Mouse (Mus musculus): ENCODE measurements around the gene Nectin4.

Gene Nectin4

GRCm38 (mm10) chr1:171411492-171411941, 41.6 kb downstream of the Nectin4 start:
- no peak for DNase-seq (ENCODE audit: low spot score in 2 of 2)

- peak; percentile 59 to 63 for DNase-seq (ENCODE audit: low spot score in 2 of 2)
These were observed 42.1 kb downstream of the Nectin4 start for GRCm38 (mm10) chr1:171412001-171412441.

- DNase-seq (ENCODE audit: low spot score in 2 of 2): peak in 1 of 2 experiments; percentile 22
These were observed 42.5 kb downstream of the Nectin4 start for GRCm38 (mm10) chr1:171412446-171412845.

- DNase-seq (ENCODE audit: low spot score in 2 of 2): no peak
These were observed 43.7 kb downstream of the Nectin4 start for GRCm38 (mm10) chr1:171413608-171414007.

- DNase-seq (ENCODE audit: low spot score in 2 of 2): no peak
These were observed 48.8 kb downstream of the Nectin4 start, which contains the start of gene Tstd1 for GRCm38 (mm10) chr1:171418660-171419059. Gene Tstd1, plus strand, starts transcription at chr1:171418872.

- DNase-seq (ENCODE audit: low spot score in 2 of 2): no peak
These were observed 49.5 kb downstream of the Nectin4 start for GRCm38 (mm10) chr1:171419291-171419882.

- no peak for DNase-seq (ENCODE audit: low spot score in 2 of 2)
These were observed 50.0 kb downstream of the Nectin4 start for GRCm38 (mm10) chr1:171419905-171420304.

- DNase-seq (ENCODE audit: low spot score in 2 of 2): no peak
These were observed 52.7 kb downstream of the Nectin4 start for GRCm38 (mm10) chr1:171422504-171423095.

- DNase-seq (ENCODE audit: low spot score in 2 of 2): no peak
These were observed 54.7 kb downstream of the Nectin4 start for GRCm38 (mm10) chr1:171424638-171425037.

GRCm38 (mm10) chr1:171425126-171425525, 55.2 kb downstream of the Nectin4 start:
- DNase-seq (ENCODE audit: low spot score in 2 of 2): no peak

- no peak for DNase-seq (ENCODE audit: low spot score in 2 of 2)
These were observed 62.3 kb downstream of the Nectin4 start for GRCm38 (mm10) chr1:171432158-171432557.

- no peak for DNase-seq (ENCODE audit: low spot score in 2 of 2)
These were observed 65.5 kb downstream of the Nectin4 start for GRCm38 (mm10) chr1:171435288-171435814.

GRCm38 (mm10) chr1:171435974-171436373, 66.1 kb downstream of the Nectin4 start:
- no peak for DNase-seq (ENCODE audit: low spot score in 2 of 2)

- DNase-seq (ENCODE audit: low spot score in 2 of 2): peak; percentile 73 to 80
These were observed 67.5 kb downstream of the Nectin4 start, which contains the start of gene F11r for GRCm38 (mm10) chr1:171437264-171438013. Gene F11r, plus strand, starts transcription at chr1:171437535.

Measured in spleen, postnatal 36 days (tissue).